Mouse (Mus musculus) E14TG2a.4 (cell line): ENCODE measurements around the gene Dtx4.

Source experiments
- CTCF ChIP-seq: conservative IDR thresholded peaks from 2 replicates; pipeline ENCODE4 v1.5.1; 2014; ENCODE audit warnings: low read length
- POU5F1 ChIP-seq: IDR thresholded peaks from 2 replicates; pipeline ENCODE4 v1.6.1; 2014; ENCODE audit warnings: low read length, borderline replicate concordance

DNA sequence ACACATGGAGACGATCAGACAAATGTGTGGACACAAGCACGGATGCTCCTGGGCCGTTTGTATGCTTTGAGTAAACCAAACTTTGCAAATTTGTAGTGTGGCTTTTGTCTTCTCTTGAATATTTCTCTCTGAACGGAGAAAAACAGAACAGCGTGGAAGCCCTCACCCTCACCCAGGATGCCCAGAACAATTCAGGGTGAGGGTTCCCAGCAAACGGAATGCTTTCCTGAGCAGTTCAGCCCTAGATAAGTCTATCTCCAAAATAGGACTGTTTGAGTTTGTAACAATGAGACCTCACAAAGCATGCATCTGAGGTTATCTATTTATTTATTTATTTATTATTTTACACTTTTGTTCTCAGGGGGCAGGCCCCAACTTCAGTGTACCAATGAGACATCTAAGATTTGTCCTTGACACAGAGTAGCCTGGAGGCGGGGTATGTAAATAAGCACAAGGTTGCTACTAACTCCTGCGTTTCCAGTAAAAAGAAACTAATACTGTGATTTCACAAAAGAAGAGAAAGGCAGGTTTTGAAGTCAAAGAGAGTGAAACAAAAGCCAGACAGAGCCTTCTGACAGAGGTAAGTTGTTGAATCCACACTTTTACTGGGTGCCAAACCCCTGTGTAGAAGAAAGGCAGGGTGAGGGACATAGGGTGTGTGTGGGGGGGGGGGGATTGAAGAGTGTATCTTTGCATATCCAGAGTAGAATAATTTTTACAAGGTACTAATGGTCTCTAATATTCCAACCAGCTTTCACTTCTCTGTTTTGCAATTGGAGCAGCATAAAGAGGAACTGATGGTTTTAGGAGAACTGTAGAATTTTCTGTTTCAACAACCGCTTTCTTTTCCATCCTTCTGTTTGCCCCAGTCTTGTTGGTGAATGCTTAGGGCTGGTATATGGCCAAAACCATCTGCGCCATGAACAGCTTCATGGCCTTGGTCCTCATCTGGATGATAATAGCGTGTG, 40.7 kb downstream of the Dtx4 start, which contains the start of gene Mpeg1:
- TF ChIP-seq CTCF (no peak), POU5F1 (no peak)
